Mouse (Mus musculus) megakaryocyte, adult 5-6 weeks (primary cell): ENCODE measurements at regions not wholly inside any gene's neighbourhood (a gene's known extent, or its start where the extent isn't known, plus 50 kb on each side); places are given as distances from the start of the nearest gene placed in this dataset.

Experiments
- ATAC-seq: 2 replicates; pipeline ENCODE4 v1.8.0; 2016; ENCODE audit warnings: mild to moderate bottlenecking, inconsistent platforms; ENCODE audit not compliant: poor library complexity, severe bottlenecking

DNA sequence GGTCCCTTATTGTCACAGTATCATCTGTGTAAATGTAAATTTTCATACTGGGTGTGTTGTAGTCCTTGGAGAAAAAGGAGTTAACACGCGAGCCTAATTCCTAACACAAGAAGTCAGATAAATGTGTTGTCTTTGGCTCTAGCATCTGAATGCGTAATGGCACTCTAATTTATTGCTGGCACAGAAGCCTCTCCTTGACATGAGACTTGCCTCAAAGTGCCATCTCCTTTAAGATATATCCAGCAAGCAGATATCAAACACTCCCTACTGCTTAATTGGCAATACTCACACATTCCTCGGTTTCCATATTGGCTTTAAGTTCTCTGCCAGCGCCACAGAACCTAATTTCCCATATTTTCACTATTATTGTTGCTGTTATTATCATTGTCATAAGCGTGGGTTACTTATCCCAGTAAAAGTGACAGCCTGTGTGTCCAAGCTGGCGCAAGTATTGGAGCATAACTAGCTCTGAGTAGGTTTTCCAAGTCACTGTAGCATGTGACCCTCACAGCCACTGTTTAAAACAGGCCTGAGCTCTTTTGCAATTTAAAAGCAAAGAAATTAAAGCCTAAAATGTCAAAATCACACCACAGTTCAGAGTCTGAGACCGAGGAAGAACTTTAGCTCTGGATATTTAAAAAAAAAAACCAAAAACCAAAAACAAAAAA lies 156.9 kb upstream of the Gorab start:
- no peak for ATAC-seq

- no peak for ATAC-seq
These were observed 154.4 kb upstream of the Gorab start for GRCm38 (mm10) chr1:163557875-163558274.

GRCm38 (mm10) chr1:163555185-163555584 lies 151.7 kb upstream of the Gorab start:
- no peak for ATAC-seq

GRCm38 (mm10) chr1:163538776-163539492 lies 135.5 kb upstream of the Gorab start:
- ATAC-seq, result no peak

GRCm38 (mm10) chr1:163530563-163530962 lies 127.1 kb upstream of the Gorab start:
- no peak for ATAC-seq

GRCm38 (mm10) chr1:163517966-163518365 lies 114.5 kb upstream of the Gorab start:
- ATAC-seq, result no peak

GRCm38 (mm10) chr1:163512847-163513246 lies 109.4 kb upstream of the Gorab start:
- no peak for ATAC-seq

- no peak for ATAC-seq
These were observed 108.5 kb upstream of the Gorab start for GRCm38 (mm10) chr1:163512008-163512407.

DNA sequence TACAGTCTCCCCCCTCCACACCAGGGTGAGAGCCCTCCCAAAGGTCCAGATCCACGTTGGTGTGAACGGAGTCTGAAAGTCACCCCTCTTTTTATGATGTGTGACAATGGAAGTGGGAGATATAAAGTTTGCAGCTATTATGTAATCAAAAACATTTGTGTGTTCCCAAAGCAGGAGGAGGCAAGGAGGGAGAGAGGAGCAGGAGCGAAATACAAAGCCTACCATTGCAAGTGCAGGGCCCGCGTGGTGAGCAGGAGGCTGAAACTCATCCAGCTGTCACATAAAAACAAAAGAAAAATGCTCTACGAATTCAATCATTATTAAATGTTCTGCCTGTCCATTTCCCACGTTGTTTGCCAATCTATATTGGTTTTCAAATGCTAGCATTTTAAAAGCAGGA lies 101.6 kb upstream of the Gorab start:
- no peak for ATAC-seq

DNA sequence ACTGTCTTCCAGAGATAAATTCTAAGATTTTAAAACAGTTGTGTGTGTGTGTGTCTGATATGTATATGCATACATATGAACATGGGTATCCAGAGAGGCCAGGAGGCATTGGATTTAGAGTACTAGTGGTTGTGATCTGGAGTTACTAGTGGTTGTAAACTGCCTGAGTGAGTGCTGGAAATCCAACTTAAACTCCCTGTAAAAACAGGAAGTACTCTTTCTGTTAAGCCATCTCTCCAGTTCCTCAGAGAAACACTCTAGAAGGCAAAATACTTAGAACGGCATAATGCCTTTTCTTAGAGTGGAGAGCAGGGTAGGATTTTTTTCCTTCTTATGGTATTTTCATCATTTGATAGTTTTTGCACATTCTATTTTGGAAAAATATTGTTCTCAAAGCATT lies 99.1 kb upstream of the Gorab start:
- ATAC-seq, result no peak

DNA sequence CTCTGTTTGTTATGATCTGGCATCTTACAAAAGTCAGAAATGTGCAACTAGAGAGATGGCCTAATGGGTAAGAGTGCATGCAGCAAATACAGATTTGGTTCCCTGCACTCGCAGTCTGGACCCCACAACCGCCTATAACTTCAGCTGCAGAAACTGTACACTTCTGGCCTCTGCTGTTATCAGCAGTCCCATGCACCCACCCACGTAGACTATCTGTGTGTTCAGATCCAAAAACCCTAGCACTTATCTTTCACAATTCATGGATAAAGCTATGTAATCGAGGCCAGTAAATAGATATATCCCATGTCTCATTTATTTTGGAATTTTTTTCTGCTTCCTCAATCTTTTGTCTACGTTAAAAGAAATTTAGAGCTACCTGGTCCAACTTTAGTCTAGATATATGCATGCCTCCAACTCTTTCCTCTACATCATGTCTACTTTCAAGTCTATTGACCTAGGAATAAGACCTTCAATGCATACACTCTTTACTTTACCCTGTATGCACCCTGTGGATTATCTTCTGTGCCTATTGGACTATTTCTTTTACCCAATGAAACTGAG lies 95.0 kb upstream of the Gorab start:
- no peak for ATAC-seq

- ATAC-seq, result no peak
These were observed 92.9 kb upstream of the Gorab start for GRCm38 (mm10) chr1:163496416-163496815.

DNA sequence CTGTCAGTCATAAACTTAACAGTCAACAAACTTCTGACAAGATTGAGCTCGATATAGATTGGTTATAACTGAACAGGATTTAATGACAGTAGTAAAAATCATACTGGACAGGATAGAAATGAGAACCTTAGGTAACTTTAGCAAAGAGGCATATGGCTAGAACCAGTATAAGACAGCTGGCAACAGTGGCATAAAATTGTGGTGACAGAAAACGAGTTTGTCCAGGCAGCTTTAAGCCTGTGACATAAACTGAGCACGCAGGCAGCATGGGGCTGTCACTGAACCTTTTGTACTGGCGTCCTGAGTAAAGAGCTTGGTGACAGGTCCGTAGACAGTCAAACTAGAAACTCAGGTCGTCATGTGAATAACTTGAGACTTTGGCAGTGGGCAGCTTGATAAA lies 85.1 kb upstream of the Gorab start:
- no peak for ATAC-seq

GRCm38 (mm10) chr1:163488109-163488508 lies 84.6 kb upstream of the Gorab start:
- no peak for ATAC-seq

DNA sequence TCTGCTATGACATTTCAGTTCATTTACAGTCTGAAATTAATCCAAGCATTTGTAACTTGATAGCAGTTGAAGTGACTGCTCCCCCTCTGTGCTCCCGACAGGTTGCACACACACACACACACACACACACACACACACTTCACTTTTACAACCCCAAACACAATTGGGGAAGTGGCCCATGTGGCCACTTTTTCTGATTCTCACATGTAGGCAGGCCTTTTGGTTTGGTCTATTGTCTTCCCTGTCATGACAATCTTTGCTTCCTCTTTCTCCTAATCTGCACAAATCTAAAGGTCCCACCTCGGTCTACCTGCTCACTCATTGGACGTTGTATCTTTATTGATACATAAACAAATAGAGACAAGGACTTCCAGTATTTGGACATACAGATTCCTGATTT lies 79.6 kb upstream of the Gorab start:
- peak; percentile 72 for ATAC-seq

DNA sequence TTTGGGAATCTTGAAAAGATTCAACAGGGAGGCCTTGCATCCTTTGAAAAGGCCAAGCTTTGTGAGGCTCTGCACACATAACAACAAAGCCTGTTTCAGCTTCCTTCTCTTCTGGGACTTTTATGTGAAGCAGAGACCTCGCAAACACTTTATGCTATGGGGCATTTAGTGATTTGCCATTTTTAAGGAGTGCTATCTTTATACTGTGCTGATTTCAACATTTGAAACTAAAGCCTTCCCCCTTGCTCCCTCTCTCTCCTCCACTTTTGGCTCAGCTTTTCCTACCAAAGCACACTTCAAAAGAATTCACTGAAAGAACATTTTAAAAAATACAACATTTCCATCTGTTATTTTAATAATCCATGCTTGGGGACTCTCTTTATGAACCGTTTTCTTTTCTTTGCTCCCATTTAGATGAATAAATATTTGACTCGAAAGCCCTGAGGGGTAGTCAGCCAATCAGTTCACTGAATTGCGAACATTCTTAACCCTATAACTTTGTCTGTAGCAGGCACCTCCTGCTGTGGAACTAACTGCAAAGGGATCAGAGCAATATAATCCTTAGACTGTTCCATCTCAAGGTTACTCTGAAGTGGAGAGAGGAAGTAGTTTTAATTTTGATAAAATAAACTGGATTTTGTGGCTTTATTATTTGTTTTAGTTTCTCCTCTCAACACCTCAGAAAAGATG lies 74.2 kb upstream of the Gorab start:
- no peak for ATAC-seq

DNA sequence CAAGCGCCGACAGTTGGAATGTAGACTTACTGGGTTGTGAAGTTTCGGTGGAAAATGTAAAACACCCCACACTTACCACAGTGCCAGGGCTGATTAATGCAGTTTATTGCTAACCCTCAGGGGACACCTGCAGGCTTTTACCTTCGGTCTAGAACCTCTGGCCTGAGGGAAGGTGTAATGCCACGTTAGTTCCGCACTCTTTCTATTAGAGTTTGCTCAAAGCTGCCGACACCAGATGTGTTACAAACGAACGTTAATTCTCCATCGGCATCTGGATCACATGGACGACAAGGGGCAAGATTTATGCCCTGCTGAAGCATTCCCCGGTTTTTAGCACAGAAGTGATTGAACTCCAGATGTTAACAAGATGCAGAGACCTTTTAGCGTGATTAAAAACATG lies 57.7 kb upstream of the Gorab start:
- ATAC-seq, result no peak

DNA sequence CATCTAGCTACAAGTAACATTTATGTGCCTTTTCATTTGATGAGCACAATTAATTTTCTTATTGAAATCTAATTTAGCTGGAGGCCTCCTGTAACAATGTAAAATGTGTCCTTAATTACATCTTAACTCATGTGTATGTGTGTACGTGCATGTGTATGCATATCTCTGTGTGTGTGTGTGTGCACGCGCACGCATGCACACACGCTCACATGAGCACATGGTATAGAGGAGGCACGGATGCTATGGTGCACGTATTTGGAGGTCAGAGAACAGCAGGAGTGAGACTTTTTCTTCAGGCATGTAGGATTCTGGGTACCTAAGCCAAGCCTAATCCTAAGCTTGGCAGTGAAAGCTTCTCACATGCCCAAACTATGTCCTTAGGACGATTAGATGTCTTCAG lies 52.9 kb upstream of the Gorab start:
- ATAC-seq, result no peak
